Mouse (Mus musculus) ES-E14 (cell line): ENCODE data around the gene Hspbap1.

Source experiments
- CHD2 ChIP-seq: IDR thresholded peaks from 2 replicates; pipeline ENCODE4 v1.6.1; 2014; ENCODE audit warnings: mild to moderate bottlenecking, low read depth, low read length, inconsistent platforms
- HCFC1 ChIP-seq: IDR thresholded peaks from 2 replicates; pipeline ENCODE4 v1.6.1; 2012; ENCODE audit warnings: low read length, inconsistent platforms, borderline replicate concordance; ENCODE audit not compliant: insufficient read depth
- MAFK ChIP-seq: IDR thresholded peaks from 2 replicates; pipeline ENCODE4 v1.6.1; 2014; ENCODE audit warnings: mild to moderate bottlenecking, low read depth, low read length, inconsistent platforms; ENCODE audit not compliant: insufficient read depth
- ZC3H11A ChIP-seq: IDR thresholded peaks from 2 replicates; pipeline ENCODE4 v1.6.1; 2012; ENCODE audit warnings: low read depth, mild to moderate bottlenecking, inconsistent platforms, low read length, borderline replicate concordance
- ZNF384 ChIP-seq: IDR thresholded peaks from 2 replicates; pipeline ENCODE4 v1.6.1; 2012; ENCODE audit warnings: low read depth, low read length, inconsistent platforms

DNA sequence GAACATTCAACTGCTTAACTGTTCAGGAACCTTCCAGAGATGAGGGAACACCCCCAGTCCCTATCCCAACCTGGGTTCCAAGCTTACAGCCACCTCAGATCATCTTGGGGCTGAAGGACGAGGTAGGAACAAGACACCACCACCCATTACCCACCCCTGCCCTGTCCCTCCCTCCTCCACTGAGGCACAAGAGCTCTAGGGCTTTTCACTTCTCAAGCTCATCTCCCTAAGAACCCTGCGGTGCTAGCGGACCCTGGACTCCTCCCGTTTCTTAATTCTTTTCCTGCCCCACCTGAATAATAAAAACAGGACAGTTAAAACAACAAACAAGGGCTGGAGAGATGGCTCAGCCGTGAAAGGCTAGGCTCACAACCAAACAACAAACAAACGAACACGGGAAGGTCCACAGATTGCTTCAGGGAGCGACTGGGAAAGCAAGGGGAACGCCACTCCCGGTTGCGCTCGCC, 100.4 kb downstream of the Hspbap1 start:
- TF ChIP-seq CHD2 (no peak), MAFK (no peak), ZNF384 (no peak), HCFC1 (no peak), ZC3H11A (no peak)
